Mouse (Mus musculus) urinary bladder, postnatal 4 days (tissue): ENCODE data around the gene Nexn.
"Not testable (repeated sequence)": the region's sequence is repeated elsewhere in the genome, so short reads cannot be mapped to it uniquely, and the experiment has no call there.

Experiments used
- DNase-seq, 2 experiments: peaks; one replicate each; pipeline ENCODE4 v3.0.0; 2021 to 2022; ENCODE audit warnings: low spot score in 2 of 2

The Nexn gene

GRCm38 (mm10) chr3:152266036-152266421, at the start of gene Nexn:
Gene Nexn, minus strand, starts transcription at chr3:152266350.
- DNase-seq = no peak

GRCm38 (mm10) chr3:152315613-152316012, 49.5 kb upstream of the Nexn start:
- peak; percentile 81 to 84 for DNase-seq

- DNase-seq = not testable (repeated sequence)
Observed at GRCm38 (mm10) chr3:152314666-152315065, 48.5 kb upstream of the Nexn start.

- no peak for DNase-seq
Observed at GRCm38 (mm10) chr3:152309250-152309645, 43.1 kb upstream of the Nexn start.

GRCm38 (mm10) chr3:152308485-152309249, 42.5 kb upstream of the Nexn start:
- peak in 1 of 2 experiments; percentile 46 for DNase-seq

GRCm38 (mm10) chr3:152305971-152306370, 39.8 kb upstream of the Nexn start:
- DNase-seq = no peak

GRCm38 (mm10) chr3:152305080-152305479, 38.9 kb upstream of the Nexn start:
- no peak for DNase-seq

GRCm38 (mm10) chr3:152304093-152304815, 38.1 kb upstream of the Nexn start:
- DNase-seq = no peak

GRCm38 (mm10) chr3:152302991-152303390, 36.8 kb upstream of the Nexn start:
- DNase-seq = no peak

GRCm38 (mm10) chr3:152300376-152301337, 34.5 kb upstream of the Nexn start:
- DNase-seq = no peak

GRCm38 (mm10) chr3:152295896-152296295, 29.7 kb upstream of the Nexn start:
- DNase-seq = no peak

- DNase-seq = no peak
Observed at GRCm38 (mm10) chr3:152294400-152294799, 28.2 kb upstream of the Nexn start.

- DNase-seq = no peak
Observed at GRCm38 (mm10) chr3:152293530-152294181, 27.5 kb upstream of the Nexn start.

- no peak for DNase-seq
Observed at GRCm38 (mm10) chr3:152291895-152292294, 25.7 kb upstream of the Nexn start.

GRCm38 (mm10) chr3:152290175-152290798, 24.1 kb upstream of the Nexn start:
- no peak for DNase-seq

- no peak for DNase-seq
Observed at GRCm38 (mm10) chr3:152288740-152289139, 22.6 kb upstream of the Nexn start.

- no peak for DNase-seq
Observed at GRCm38 (mm10) chr3:152288276-152288675, 22.1 kb upstream of the Nexn start.

- no peak for DNase-seq
Observed at GRCm38 (mm10) chr3:152287810-152288209, 21.7 kb upstream of the Nexn start.

GRCm38 (mm10) chr3:152284759-152285158, 18.6 kb upstream of the Nexn start:
- DNase-seq = no peak

- no peak for DNase-seq
Observed at GRCm38 (mm10) chr3:152284306-152284705, 18.2 kb upstream of the Nexn start.

GRCm38 (mm10) chr3:152282126-152282525, 16.0 kb upstream of the Nexn start:
- no peak for DNase-seq
